Mouse (Mus musculus) CH12.LX (cell line): ENCODE results near the gene Pxk. TPM values are rescaled to one million over a fixed set of nuclear protein-coding genes. Genes with fewer than 3 reads are reported as not detected.

Source experiments
- DNase-seq: peaks from one replicate; pipeline ENCODE4 v3.0.0-alpha.2; 2013; ENCODE audit errors: extremely low read depth
- H3K27ac ChIP-seq: 2 replicates; pipeline ENCODE4 v1.5.1; 2012; ENCODE audit warnings: low read depth, mild to moderate bottlenecking, control low read depth, moderate library complexity; ENCODE audit not compliant: insufficient read depth
- H3K27me3 ChIP-seq: replicated peaks from 2 replicates; pipeline ENCODE3; 2012; ENCODE audit warnings: inconsistent platforms
- H3K36me3 ChIP-seq, 2 experiments: replicated peaks in 1 of 2; 2 replicates each; pipeline versions ENCODE3 to v1.6.1; 2012; ENCODE audit warnings: inconsistent platforms in 1 of 2, low read length in 1 of 2, mild to moderate bottlenecking in 1 of 2, mixed read lengths in 1 of 2, moderate library complexity in 1 of 2; ENCODE audit not compliant: control insufficient read depth in 1 of 2, insufficient read depth in 1 of 2
- H3K4me1 ChIP-seq, 2 experiments: 2 replicates each; pipeline ENCODE4 v1.6.1; 2012; ENCODE audit warnings: inconsistent platforms in 1 of 2, moderate library complexity in 1 of 2; ENCODE audit not compliant: insufficient read depth in 2 of 2, control insufficient read depth in 1 of 2
- H3K4me2 ChIP-seq: 2 replicates; pipeline ENCODE4 v1.6.1; 2012; ENCODE audit warnings: low read depth, mild to moderate bottlenecking, control low read depth; ENCODE audit not compliant: poor library complexity, insufficient read depth, severe bottlenecking
- H3K4me3 ChIP-seq, 3 experiments: fragments of 150-350 bp in 1 of 3; sonication (generic) in 1 of 3; replicated peaks in 1 of 3; 2 replicates each; pipeline versions ENCODE3 to v1.5.1; 2011 to 2012; ENCODE audit warnings: low read depth in 2 of 3, low read length in 2 of 3, mild to moderate bottlenecking in 2 of 3, moderate library complexity in 2 of 3, control low read depth in 1 of 3, improper control_type of control experiment in 1 of 3, inconsistent platforms in 1 of 3, mixed read lengths in 1 of 3; ENCODE audit not compliant: poor library complexity in 1 of 3
- H3K79me2 ChIP-seq: replicated peaks from 2 replicates; pipeline ENCODE4 v1.6.1; 2012; ENCODE audit warnings: mild to moderate bottlenecking, moderate library complexity; ENCODE audit not compliant: control insufficient read depth, poor library complexity, insufficient read depth, severe bottlenecking; ENCODE audit errors: extremely low read depth
- H3K9ac ChIP-seq: 2 replicates; pipeline ENCODE4 v1.6.1; 2012; ENCODE audit warnings: low read depth, mild to moderate bottlenecking, control low read depth, moderate library complexity; ENCODE audit not compliant: insufficient read depth
- H3K9me3 ChIP-seq: replicated peaks from 2 replicates; pipeline ENCODE3; 2012; ENCODE audit warnings: low read length, inconsistent platforms, mixed read lengths
- CHD2 ChIP-seq: IDR thresholded peaks from 2 replicates; pipeline ENCODE4 v1.6.1; 2011; ENCODE audit warnings: low read length, improper control_type of control experiment
- CTCF ChIP-seq, 2 experiments: IDR thresholded peaks in 1 of 2; conservative IDR thresholded peaks in 1 of 2; 2 replicates each; pipeline ENCODE4 v1.5.1; 2011 to 2012; ENCODE audit warnings: low read depth in 2 of 2, low read length in 2 of 2, improper control_type of control experiment in 1 of 2, inconsistent platforms in 1 of 2, mild to moderate bottlenecking in 1 of 2, moderate library complexity in 1 of 2
- E2F4 ChIP-seq: IDR thresholded peaks from 2 replicates; pipeline ENCODE4 v1.6.1; 2011; ENCODE audit warnings: low read depth, low read length, improper control_type of control experiment; ENCODE audit not compliant: insufficient replicate concordance
- ELF1 ChIP-seq: IDR thresholded peaks from 2 replicates; pipeline ENCODE4 v1.6.1; 2014; ENCODE audit warnings: low read depth, mild to moderate bottlenecking, inconsistent platforms, low read length, improper control_type of control experiment
- ETS1 ChIP-seq: conservative IDR thresholded peaks from 2 replicates; pipeline ENCODE4 v1.6.1; 2012; ENCODE audit warnings: low read depth, mild to moderate bottlenecking, inconsistent platforms, low read length, improper control_type of control experiment, moderate library complexity
- IRF4 ChIP-seq: IDR thresholded peaks from 2 replicates; pipeline ENCODE4 v1.6.1; 2014; ENCODE audit warnings: low read depth, mild to moderate bottlenecking, inconsistent platforms, low read length, improper control_type of control experiment
- JUND ChIP-seq: conservative IDR thresholded peaks from 2 replicates; pipeline ENCODE4 v1.6.1; 2011; ENCODE audit warnings: low read depth, low read length, improper control_type of control experiment
- KAT2A ChIP-seq: IDR thresholded peaks from 2 replicates; pipeline ENCODE4 v1.6.1; 2012; ENCODE audit warnings: low read length, improper control_type of control experiment, inconsistent platforms; ENCODE audit not compliant: insufficient replicate concordance
- MAFK ChIP-seq: IDR thresholded peaks from 2 replicates; pipeline ENCODE4 v1.6.1; 2011; ENCODE audit warnings: low read length, improper control_type of control experiment; ENCODE audit not compliant: insufficient replicate concordance
- MAZ ChIP-seq: IDR thresholded peaks from 2 replicates; pipeline ENCODE4 v1.6.1; 2012; ENCODE audit warnings: low read depth, mild to moderate bottlenecking, inconsistent platforms, low read length, improper control_type of control experiment, moderate library complexity
- MEF2A ChIP-seq: IDR thresholded peaks from 2 replicates; pipeline ENCODE4 v1.6.1; 2014; ENCODE audit warnings: low read depth, mild to moderate bottlenecking, inconsistent platforms, low read length, improper control_type of control experiment, borderline replicate concordance
- NELFE ChIP-seq: IDR thresholded peaks from 2 replicates; pipeline ENCODE4 v1.6.1; 2011; ENCODE audit warnings: low read depth, low read length, improper control_type of control experiment
- NRF1 ChIP-seq: IDR thresholded peaks from 2 replicates; pipeline ENCODE4 v1.6.1; 2014; ENCODE audit warnings: low read depth, mild to moderate bottlenecking, inconsistent platforms, low read length, improper control_type of control experiment, moderate library complexity
- PAX5 ChIP-seq: IDR thresholded peaks from 2 replicates; pipeline ENCODE4 v1.6.1; 2012; ENCODE audit warnings: low read length, inconsistent platforms, mixed read lengths
- POLR2AphosphoS2 ChIP-seq: IDR thresholded peaks from 2 replicates; pipeline ENCODE4 v1.6.1; 2011; ENCODE audit warnings: low read depth, low read length, improper control_type of control experiment
- RAD21 ChIP-seq: IDR thresholded peaks from 2 replicates; pipeline ENCODE4 v1.6.1; 2011; ENCODE audit warnings: low read depth, mild to moderate bottlenecking, low read length, improper control_type of control experiment, moderate library complexity
- RCOR1 ChIP-seq: conservative IDR thresholded peaks from 2 replicates; pipeline ENCODE4 v1.6.1; 2012; ENCODE audit warnings: low read depth, mild to moderate bottlenecking, inconsistent platforms, low read length, improper control_type of control experiment
- SIN3A ChIP-seq: IDR thresholded peaks from 2 replicates; pipeline ENCODE4 v1.6.1; 2012; ENCODE audit warnings: low read length, improper control_type of control experiment, inconsistent platforms
- SMC3 ChIP-seq: IDR thresholded peaks from 2 replicates; pipeline ENCODE4 v1.6.1; 2011; ENCODE audit warnings: low read depth, low read length, improper control_type of control experiment
- TCF12 ChIP-seq: IDR thresholded peaks from 2 replicates; pipeline ENCODE4 v1.6.1; 2014; ENCODE audit warnings: low read depth, mild to moderate bottlenecking, inconsistent platforms, low read length, improper control_type of control experiment
- UBTF ChIP-seq: IDR thresholded peaks from 2 replicates; pipeline ENCODE4 v1.6.1; 2012; ENCODE audit warnings: low read depth, mild to moderate bottlenecking, inconsistent platforms, low read length, improper control_type of control experiment, moderate library complexity
- ZC3H11A ChIP-seq: IDR thresholded peaks from 2 replicates; pipeline ENCODE4 v1.6.1; 2012; ENCODE audit warnings: low read depth, mild to moderate bottlenecking, inconsistent platforms, low read length, improper control_type of control experiment
- ZKSCAN1 ChIP-seq: IDR thresholded peaks from 2 replicates; pipeline ENCODE4 v1.6.1; 2012; ENCODE audit warnings: low read depth, inconsistent platforms, low read length, improper control_type of control experiment, borderline replicate concordance
- dilution Hi-C: fragments of 300-500 bp; cut with MboI; formaldehyde crosslinking; loops from 2 replicates; pipeline ENCODE4 v1.14.3; 2020; ENCODE audit warnings: low sequenced_read_pairs; ENCODE audit not compliant: extremely low pct_unique_long_range_greater_than_20kb, extremely low pct_ligation_motif_present
- in situ Hi-C: fragments of 300-500 bp; cut with MboI; formaldehyde crosslinking; loops from 3 replicates; pipeline ENCODE4 v1.14.3; 2019; ENCODE audit warnings: low sequenced_read_pairs, low pct_ligation_motif_present, low pct_unique_long_range_greater_than_20kb, mixed read lengths
- polyA plus RNA-seq: library from polyadenylated mRNA; unstranded; fragments of >175 nt; gene quantifications from 2 replicates; pipeline ENCODE4 v1.2.1, GENCODE M21; 2012; ENCODE audit warnings: low read depth; ENCODE audit not compliant: insufficient read length
- total RNA-seq, 2 experiments: library from RNA; depleted of rRNA; stranded (reverse); fragments of 300-350 nt in 1 of 2; fragments of >200 nt in 1 of 2; gene quantifications; 2 replicates each; pipeline ENCODE4 v1.2.3; 2012 to 2014

Pxk gene
- total and polyA plus RNA-seq, 3 experiments = 11.7 to 55.7 (median 28.9) TPM

- no peak for DNase-seq
- no peak overlapping the region for H3K27ac ChIP-seq
- TF ChIP-seq CHD2 = no peak
- no peak for TF ChIP-seq POLR2AphosphoS2
- no peak for TF ChIP-seq ELF1
- no peak for TF ChIP-seq NELFE
- no peak for TF ChIP-seq KAT2A
- TF ChIP-seq JUND = no peak
- TF ChIP-seq TCF12 = no peak
- TF ChIP-seq CTCF (conservative IDR thresholded peaks at IDR 0.05 in 1 of 2, IDR thresholded peaks at IDR 0.05 in 1 of 2; ENCODE audit: low read depth in 2 of 2, low read length in 2 of 2) = no peak
- no peak for TF ChIP-seq IRF4
- no peak overlapping the region for H3K4me3 ChIP-seq
- H3K9ac ChIP-seq = no peak overlapping the region
- H3K4me2 ChIP-seq = no peak overlapping the region
- dilution Hi-C loops = no loop called here
- no peaks in the 10 kb centered on the region for H3K27me3 ChIP-seq
- peaks cover 0 to 9% of the 10 kb centered on the region in 2 experiments; a peak in 1 of 4 replicates for H3K4me1 ChIP-seq
- no peaks in the 10 kb centered on the region for H3K9me3 ChIP-seq
- no peaks in the 10 kb centered on the region; the same call in 1 of the 2 replicates for H3K79me2 ChIP-seq
- in situ Hi-C loops = no loop called here
- peaks cover 56 to 76% of the 10 kb centered on the region in 2 experiments for H3K36me3 ChIP-seq
These were observed 9.0 kb upstream of the Pxk start for GRCm38 (mm10) chr14:8089016-8089415.

- Histone ChIP-seq H3K9ac (no peak overlapping the region), H3K27ac (no peak overlapping the region), H3K4me3 (no peak overlapping the region), H3K4me1 (peaks cover 0 to 27% of the 10 kb centered on the region in 2 experiments; a peak in 2 of 4 replicates), H3K27me3 (no peaks in the 10 kb centered on the region), H3K79me2 (no peaks in the 10 kb centered on the region), H3K4me2 (no peak overlapping the region), H3K36me3 (peaks cover 32 to 42% of the 10 kb centered on the region in 2 experiments), H3K9me3 (no peaks in the 10 kb centered on the region)
- peak; percentile 62 for DNase-seq
- dilution Hi-C loops (no loop called here), in situ Hi-C loops (loop anchor here (10.0 kb wide), 1 partner anchor 222 kb away; the partner anchor contains the start of gene Fam107a)
- peak; percentile 68 for TF ChIP-seq SMC3
- no peak for TF ChIP-seq MAZ
- TF ChIP-seq RAD21 = peak; percentile 77
- no peak for TF ChIP-seq POLR2AphosphoS2
- 0 out of 2 replicates have a peak, but pooled peaks have one; percentile 13 for TF ChIP-seq ZC3H11A
- no peak for TF ChIP-seq NRF1
- TF ChIP-seq CTCF (conservative IDR thresholded peaks at IDR 0.05 in 1 of 2, IDR thresholded peaks at IDR 0.05 in 1 of 2; ENCODE audit: low read depth in 2 of 2, low read length in 2 of 2) = peak in 1 of 2 experiments; percentile 75; a peak in 2 of 4 replicates
These were observed 5.4 kb upstream of the Pxk start for GRCm38 (mm10) chr14:8092573-8092972.

- no peak for DNase-seq
- Histone ChIP-seq H3K36me3 (peaks cover 27 to 36% of the 10 kb centered on the region in 2 experiments), H3K79me2 (no peaks in the 10 kb centered on the region), H3K9ac (no peak overlapping the region), H3K27me3 (no peaks in the 10 kb centered on the region), H3K4me1 (peaks cover 0 to 30% of the 10 kb centered on the region in 2 experiments; a peak in 2 of 4 replicates), H3K4me3 (no peak overlapping the region), H3K4me2 (no peak overlapping the region), H3K27ac (no peak overlapping the region), H3K9me3 (no peaks in the 10 kb centered on the region)
- dilution Hi-C loops (no loop called here), in situ Hi-C loops (loop anchor here (10.0 kb wide), 1 partner anchor 221 kb away; the partner anchor contains the start of gene Fam107a)
- TF ChIP-seq RAD21 = no peak
- TF ChIP-seq ZKSCAN1 = no peak
- TF ChIP-seq CHD2 = no peak
- no peak for TF ChIP-seq MEF2A
- no peak for TF ChIP-seq UBTF
- TF ChIP-seq ETS1 = no peak
- TF ChIP-seq MAFK = no peak
- no peak for TF ChIP-seq E2F4
- TF ChIP-seq JUND = no peak
- TF ChIP-seq RCOR1 = no peak
- no peak for TF ChIP-seq PAX5
- no peak for TF ChIP-seq ELF1
- no peak for TF ChIP-seq SMC3
- no peak for TF ChIP-seq SIN3A
These were observed 4.6 kb upstream of the Pxk start for GRCm38 (mm10) chr14:8093427-8093826.
